Mouse (Mus musculus) myocyte (in vitro differentiated cells): ENCODE data around the gene BC049352.

Experiments
- MAX ChIP-seq: IDR thresholded peaks from one replicate; pipeline ENCODE4 v1.6.1; 2011; ENCODE audit warnings: low read depth, mild to moderate bottlenecking, control low read depth
- POLR2A ChIP-seq: IDR thresholded peaks from one replicate; pipeline ENCODE4 v1.6.1; 2011; ENCODE audit warnings: low read depth, mild to moderate bottlenecking, control low read depth, moderate library complexity; ENCODE audit not compliant: insufficient read length

DNA sequence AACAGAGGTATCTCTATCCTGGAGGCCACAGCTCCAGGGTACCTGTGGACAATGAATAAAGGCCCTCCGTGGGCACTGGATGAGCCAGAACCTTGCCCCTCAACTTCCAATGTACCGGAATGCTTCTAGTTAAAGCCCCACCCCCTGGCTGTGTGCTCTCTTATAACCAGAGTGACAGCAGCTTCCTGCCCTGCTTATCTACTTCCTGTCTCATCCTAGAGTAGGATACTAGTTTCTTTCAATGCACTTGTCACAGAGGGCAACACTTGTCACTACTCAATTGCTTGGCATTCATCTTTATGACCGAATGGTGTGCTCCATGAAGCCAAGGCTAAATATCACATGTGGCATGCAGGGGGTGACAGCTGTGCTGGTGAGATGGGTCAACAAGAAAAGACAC lies 69.5 kb downstream of the BC049352 start:
- TF ChIP-seq POLR2A (no peak), MAX (no peak)
